Mouse (Mus musculus): ENCODE results near the gene Klhdc8b. TPM values are rescaled to one million over a fixed set of nuclear protein-coding genes. Genes with fewer than 3 reads are reported as not detected.

Klhdc8b gene
- polyA plus RNA-seq, 1 experiment from 2014 or later, result 65.5 TPM

GRCm38 (mm10) chr9:108401186-108401960 lies 60.0 kb downstream of the Klhdc8b start:
- H3K9me3 ChIP-seq, result no peaks in the 10 kb centered on the region
- WGBS, result 55% methylated on average over 7 of the region's 7 CpGs
- no peaks in the 10 kb centered on the region for H3K36me3 ChIP-seq
- no peak overlapping the region for H3K4me2 ChIP-seq
- H3K9ac ChIP-seq, result no peak overlapping the region
- no peaks in the 10 kb centered on the region for H3K4me1 ChIP-seq
- H3K27ac ChIP-seq, result peak overlapping the region; percentile 65; the same call in 1 of the 2 replicates
- no peak for ATAC-seq (ENCODE audit: insufficient read depth, low FRiP score, low read depth)
- no peak overlapping the region for H3K4me3 ChIP-seq (replicated peaks)
- no peaks in the 10 kb centered on the region for H3K27me3 ChIP-seq (replicated peaks)

DNA sequence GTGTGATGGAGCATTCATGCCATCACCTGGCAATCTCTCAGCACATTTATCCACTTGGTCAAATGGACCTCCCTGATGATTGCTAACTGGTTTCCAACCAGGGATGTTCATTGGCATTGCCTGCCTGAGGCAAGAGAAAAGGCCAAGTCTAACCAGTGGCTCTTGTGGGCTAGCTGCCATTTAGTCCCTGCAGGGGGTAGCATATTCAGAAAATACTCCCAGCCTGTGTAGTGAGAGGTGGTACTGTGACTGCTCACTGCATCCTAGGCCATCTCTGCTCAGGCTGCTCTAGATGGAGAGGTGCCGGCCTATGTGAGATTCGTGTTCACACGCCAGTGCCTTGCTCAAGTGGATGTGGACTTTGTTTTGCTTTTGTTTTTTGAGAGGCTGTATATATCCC lies 63.1 kb downstream of the Klhdc8b start:
- ATAC-seq (ENCODE audit: insufficient read depth, low FRiP score, low read depth), result no peak
- Histone ChIP-seq H3K27me3 (replicated peaks) (no peaks in the 10 kb centered on the region), H3K4me2 (no peak overlapping the region), H3K4me1 (no peaks in the 10 kb centered on the region), H3K36me3 (0 out of 2 replicates have a peak, but pooled peaks cover 5% of the 10 kb centered on the region), H3K27ac (no peak overlapping the region), H3K9ac (no peak overlapping the region), H3K4me3 (replicated peaks) (no peak overlapping the region), H3K9me3 (no peaks in the 10 kb centered on the region)
- WGBS, result 95% methylated on average over 3 of the region's 3 CpGs

Other genes starting within 250 kb of the Klhdc8b start
- gene Dag1, start 197.6 kb downstream of the Klhdc8b start, polyA plus RNA-seq (2015; fragmentation: Nextera tagmentation; extraction: Ambion mirVana), result 74.7 and 90.6 TPM in 2 replicates
- gene Nicn1, start 171.2 kb downstream of the Klhdc8b start, polyA plus RNA-seq (2015; fragmentation: Nextera tagmentation; extraction: Ambion mirVana), result 27.6 and 31.2 TPM in 2 replicates
- gene Amt, start 164.7 kb downstream of the Klhdc8b start, polyA plus RNA-seq (2015; fragmentation: Nextera tagmentation; extraction: Ambion mirVana), result 21.8 and 22.3 TPM in 2 replicates
- 452 and 455 TPM in 2 replicates for gene Rhoa, start 155.5 kb downstream of the Klhdc8b start, polyA plus RNA-seq (2015; fragmentation: Nextera tagmentation; extraction: Ambion mirVana)
- gene Tcta, start 155.4 kb downstream of the Klhdc8b start, polyA plus RNA-seq (2015; fragmentation: Nextera tagmentation; extraction: Ambion mirVana), result 40.0 and 42.1 TPM in 2 replicates
- gene Gpx1, start 122.7 kb downstream of the Klhdc8b start, polyA plus RNA-seq (2015; fragmentation: Nextera tagmentation; extraction: Ambion mirVana), result 998 and 1,171 TPM in 2 replicates
- 85.6 and 92.2 TPM in 2 replicates for gene Usp4, start 113.7 kb downstream of the Klhdc8b start, polyA plus RNA-seq (2015; fragmentation: Nextera tagmentation; extraction: Ambion mirVana)
- gene 1700102P08Rik, start 68.8 kb downstream of the Klhdc8b start, polyA plus RNA-seq (2015; fragmentation: Nextera tagmentation; extraction: Ambion mirVana), result 0.54 and 0.82 TPM in 2 replicates
- 1.4 and 1.6 TPM in 2 replicates for gene Ccdc36, start 33.1 kb downstream of the Klhdc8b start, polyA plus RNA-seq (2015; fragmentation: Nextera tagmentation; extraction: Ambion mirVana)
- gene BC048562, start 25.1 kb downstream of the Klhdc8b start, polyA plus RNA-seq (2015; fragmentation: Nextera tagmentation; extraction: Ambion mirVana), result not detected in 2 replicates
- gene Ccdc71, start 1.1 kb downstream of the Klhdc8b start, polyA plus RNA-seq (2015; fragmentation: Nextera tagmentation; extraction: Ambion mirVana), result 47.7 and 52.5 TPM in 2 replicates
- 40.5 and 46.6 TPM in 2 replicates for gene Lamb2, start 18.2 kb upstream of the Klhdc8b start, polyA plus RNA-seq (2015; fragmentation: Nextera tagmentation; extraction: Ambion mirVana)
- 58.8 and 61.5 TPM in 2 replicates for gene Usp19, start 29.0 kb upstream of the Klhdc8b start, polyA plus RNA-seq (2015; fragmentation: Nextera tagmentation; extraction: Ambion mirVana)
- 99.0 and 102 TPM in 2 replicates for gene Qars, start 46.1 kb upstream of the Klhdc8b start, polyA plus RNA-seq (2015; fragmentation: Nextera tagmentation; extraction: Ambion mirVana)
- gene Qrich1, start 55.2 kb upstream of the Klhdc8b start, polyA plus RNA-seq (2015; fragmentation: Nextera tagmentation; extraction: Ambion mirVana), result 92.9 and 97.2 TPM in 2 replicates
- 152 and 175 TPM in 2 replicates for gene Impdh2, start 98.7 kb upstream of the Klhdc8b start, polyA plus RNA-seq (2015; fragmentation: Nextera tagmentation; extraction: Ambion mirVana)
- gene Ndufaf3, start 105.9 kb upstream of the Klhdc8b start, polyA plus RNA-seq (2015; fragmentation: Nextera tagmentation; extraction: Ambion mirVana), result 38.0 and 38.9 TPM in 2 replicates
- gene Dalrd3, start 108.3 kb upstream of the Klhdc8b start, polyA plus RNA-seq (2015; fragmentation: Nextera tagmentation; extraction: Ambion mirVana), result 108 and 126 TPM in 2 replicates
- gene Wdr6, start 117.2 kb upstream of the Klhdc8b start, polyA plus RNA-seq (2015; fragmentation: Nextera tagmentation; extraction: Ambion mirVana), result 74.9 and 88.4 TPM in 2 replicates
- gene P4htm, start 136.1 kb upstream of the Klhdc8b start, polyA plus RNA-seq (2015; fragmentation: Nextera tagmentation; extraction: Ambion mirVana), result 5.5 and 6.1 TPM in 2 replicates
- gene Arih2, start 187.8 kb upstream of the Klhdc8b start, polyA plus RNA-seq (2015; fragmentation: Nextera tagmentation; extraction: Ambion mirVana), result 42.0 and 43.5 TPM in 2 replicates
- 40.5 and 51.1 TPM in 2 replicates for gene Slc25a20, start 200.5 kb upstream of the Klhdc8b start, polyA plus RNA-seq (2015; fragmentation: Nextera tagmentation; extraction: Ambion mirVana)
- 32.9 and 39.3 TPM in 2 replicates for gene Prkar2a, start 227.7 kb upstream of the Klhdc8b start, polyA plus RNA-seq (2015; fragmentation: Nextera tagmentation; extraction: Ambion mirVana)